Mouse (Mus musculus) E14TG2a.4 (cell line): ENCODE data around the gene Mas1.

Experiments
- CTCF ChIP-seq: conservative IDR thresholded peaks from 2 replicates; pipeline ENCODE4 v1.5.1; 2014; ENCODE audit warnings: low read length
- NANOG ChIP-seq: IDR thresholded peaks from 2 replicates; pipeline ENCODE4 v1.6.1; 2014; ENCODE audit warnings: borderline replicate concordance, low read length, mixed read lengths
- POU5F1 ChIP-seq: IDR thresholded peaks from 2 replicates; pipeline ENCODE4 v1.6.1; 2014; ENCODE audit warnings: low read length, borderline replicate concordance

GRCm38 (mm10) chr17:12832657-12833056 is 35.3 kb downstream of the Mas1 start:
- TF ChIP-seq CTCF (no peak), POU5F1 (no peak), NANOG (no peak)
